Mouse (Mus musculus): Measurements from ENCODE around the gene Pcif1. TPM values are rescaled to one million over a fixed set of nuclear protein-coding genes. Genes with fewer than 3 reads are reported as not detected.

Gene Pcif1
- polyA plus RNA-seq, 1 experiment = 24.3 TPM

DNA sequence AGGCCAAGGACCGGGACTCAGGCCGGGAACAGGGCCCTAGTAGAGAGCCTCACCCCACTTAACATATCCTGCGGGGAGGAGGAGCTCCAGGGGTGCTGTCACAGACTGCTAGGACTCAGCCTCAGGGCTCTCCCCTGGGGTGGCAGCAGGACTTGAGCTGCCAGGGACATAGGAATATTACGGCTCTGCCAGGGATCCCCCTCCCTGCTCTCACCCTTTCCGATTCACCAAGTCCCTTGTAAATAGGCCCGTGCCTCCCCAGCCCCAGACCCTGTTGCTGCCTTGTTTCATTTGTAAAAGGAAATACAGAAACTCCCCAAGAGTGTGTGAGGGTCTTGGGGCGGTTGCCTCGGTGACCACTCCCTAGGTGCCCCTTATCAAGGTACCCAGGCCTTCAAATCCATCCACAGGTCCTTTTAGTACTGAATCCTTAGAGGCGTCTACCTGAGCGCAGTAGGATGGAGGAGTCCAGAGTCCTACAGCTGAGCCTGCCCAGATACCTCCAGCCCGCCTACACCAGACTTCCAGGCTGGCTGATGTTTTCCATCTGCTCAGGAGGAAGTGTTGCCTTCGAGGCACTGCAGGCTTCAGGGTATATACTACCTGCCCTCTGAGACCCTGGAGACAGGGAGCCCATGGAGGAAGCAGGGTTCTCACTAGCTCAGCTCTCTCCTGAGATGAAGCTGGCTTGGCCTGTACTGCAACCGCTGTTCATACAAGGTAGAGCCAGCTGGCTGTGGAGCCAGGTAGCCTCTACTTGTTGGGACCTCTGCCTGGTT is 12.1 kb downstream of the Pcif1 start:
- Histone ChIP-seq H3K9me3 (ENCODE audit: control insufficient read depth, low read length) (peaks cover 4% of the 10 kb centered on the region; the same call in 1 of the 2 replicates), H3K27me3 (ENCODE audit: control insufficient read depth) (no peaks in the 10 kb centered on the region), H3K36me3 (ENCODE audit: control insufficient read depth) (peaks cover 100% of the 10 kb centered on the region), H3K4me1 (ENCODE audit: control insufficient read depth) (no peaks in the 10 kb centered on the region), H3K4me3 (replicated peaks) (no peak overlapping the region)
- TF ChIP-seq TAL1 (IDR thresholded peaks at IDR 0.05; ENCODE audit: low read length) (no peak), GATA1 (IDR thresholded peaks at IDR 0.05; ENCODE audit: low read length) (no peak)

DNA sequence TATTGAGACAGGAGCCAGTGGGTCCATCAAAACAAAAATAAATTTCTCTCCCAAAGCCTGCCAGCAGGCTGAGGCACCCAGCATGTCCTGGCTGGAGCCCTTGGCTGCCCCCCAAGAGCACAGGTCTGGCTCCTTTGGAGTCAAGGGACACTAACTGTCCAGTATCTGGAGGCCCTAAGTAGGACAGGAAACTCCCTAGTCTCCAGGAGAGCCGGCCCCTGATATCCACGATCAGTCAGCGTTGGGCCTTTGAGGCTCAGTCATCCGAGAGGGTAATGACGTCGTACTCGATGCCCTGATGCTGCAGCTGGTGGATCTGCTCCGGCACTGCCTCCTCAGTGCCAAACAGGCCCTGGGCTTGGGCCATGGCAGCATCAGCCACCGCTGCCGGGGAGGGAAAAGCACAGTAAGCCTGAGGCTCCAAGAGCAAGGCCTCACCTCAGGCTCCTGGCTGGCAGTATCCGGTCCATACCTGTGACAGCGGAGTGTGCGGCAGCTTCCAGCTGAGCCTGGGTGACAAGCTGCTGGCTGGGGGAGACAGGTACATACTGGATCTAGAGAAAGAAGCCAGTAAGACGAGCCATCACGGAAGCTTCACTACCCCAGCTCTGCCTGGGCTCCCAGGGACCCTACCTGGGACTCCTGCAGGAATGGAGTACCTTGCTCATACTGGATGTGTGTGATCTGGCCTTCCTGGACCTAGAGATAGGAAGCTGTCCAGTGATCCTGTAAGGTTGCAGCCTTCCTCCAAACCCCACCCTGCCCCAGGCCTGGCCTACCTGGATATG is 13.0 kb downstream of the Pcif1 start:
- Histone ChIP-seq H3K9me3 (ENCODE audit: control insufficient read depth, low read length) (peaks cover 4% of the 10 kb centered on the region; the same call in 1 of the 2 replicates), H3K36me3 (ENCODE audit: control insufficient read depth) (peaks cover 100% of the 10 kb centered on the region), H3K27me3 (ENCODE audit: control insufficient read depth) (no peaks in the 10 kb centered on the region), H3K4me1 (ENCODE audit: control insufficient read depth) (no peaks in the 10 kb centered on the region), H3K4me3 (replicated peaks) (no peak overlapping the region)
- TF ChIP-seq TAL1 (IDR thresholded peaks at IDR 0.05; ENCODE audit: low read length) (no peak), GATA1 (IDR thresholded peaks at IDR 0.05; ENCODE audit: low read length) (no peak)

GRCm38 (mm10) chr2:164892696-164893216 is 13.7 kb downstream of the Pcif1 start:
- H3K4me1 ChIP-seq (ENCODE audit: control insufficient read depth) = no peaks in the 10 kb centered on the region
- peaks cover 100% of the 10 kb centered on the region for H3K36me3 ChIP-seq (ENCODE audit: control insufficient read depth)

GRCm38 (mm10) chr2:164894048-164894447 is 14.9 kb downstream of the Pcif1 start:
- H3K36me3 ChIP-seq (ENCODE audit: control insufficient read depth) = peaks cover 100% of the 10 kb centered on the region
- peaks cover 4% of the 10 kb centered on the region; the same call in 1 of the 2 replicates for H3K9me3 ChIP-seq (ENCODE audit: control insufficient read depth, low read length)
- H3K4me3 ChIP-seq (replicated peaks) = no peak overlapping the region
- TF ChIP-seq TAL1 (IDR thresholded peaks at IDR 0.05; ENCODE audit: low read length) (no peak), GATA1 (IDR thresholded peaks at IDR 0.05; ENCODE audit: low read length) (no peak)
- H3K27me3 ChIP-seq (ENCODE audit: control insufficient read depth) = no peaks in the 10 kb centered on the region
- H3K4me1 ChIP-seq (ENCODE audit: control insufficient read depth) = no peaks in the 10 kb centered on the region

More at GRCm38 (mm10) chr2:164892696-164893216, 13.7 kb downstream of the Pcif1 start:
- H3K4me3 ChIP-seq (replicated peaks) = no peak overlapping the region
- H3K27me3 ChIP-seq (ENCODE audit: control insufficient read depth) = no peaks in the 10 kb centered on the region
- TF ChIP-seq TAL1 (IDR thresholded peaks at IDR 0.05; ENCODE audit: low read length) (no peak), GATA1 (IDR thresholded peaks at IDR 0.05; ENCODE audit: low read length) (no peak)
- H3K9me3 ChIP-seq (ENCODE audit: control insufficient read depth, low read length) = peaks cover 4% of the 10 kb centered on the region; the same call in 1 of the 2 replicates

GRCm38 (mm10) chr2:164894644-164895043 is 15.5 kb downstream of the Pcif1 start:
- Histone ChIP-seq H3K4me3 (replicated peaks) (no peak overlapping the region), H3K9me3 (ENCODE audit: control insufficient read depth, low read length) (peaks cover 4% of the 10 kb centered on the region; the same call in 1 of the 2 replicates), H3K4me1 (ENCODE audit: control insufficient read depth) (peaks cover under 1% of the 10 kb centered on the region), H3K36me3 (ENCODE audit: control insufficient read depth) (peaks cover 100% of the 10 kb centered on the region), H3K27me3 (ENCODE audit: control insufficient read depth) (no peaks in the 10 kb centered on the region)
- no peak for TF ChIP-seq TAL1 (IDR thresholded peaks at IDR 0.05; ENCODE audit: low read length)
- no peak for TF ChIP-seq GATA1 (IDR thresholded peaks at IDR 0.05; ENCODE audit: low read length)

DNA sequence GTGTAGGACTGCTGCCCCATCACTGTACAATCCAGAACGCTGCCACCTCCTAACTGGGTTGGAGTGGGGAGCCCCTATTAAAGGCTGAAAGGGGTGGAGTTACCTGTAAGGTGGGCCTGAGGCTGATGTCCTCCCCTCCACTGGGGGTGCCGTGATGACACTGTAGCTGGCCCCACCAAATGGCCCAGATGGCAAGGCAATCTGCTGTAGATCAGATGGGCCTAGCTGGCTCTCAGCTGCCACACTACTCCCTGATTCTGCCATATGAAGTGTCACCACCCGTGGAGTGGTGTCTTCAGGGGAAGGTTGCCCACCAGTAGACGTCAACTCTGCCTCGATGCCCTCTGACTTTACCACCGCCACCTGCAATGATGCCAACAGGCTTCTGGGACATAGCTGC is 16.8 kb downstream of the Pcif1 start:
- peaks cover 100% of the 10 kb centered on the region for H3K36me3 ChIP-seq (ENCODE audit: control insufficient read depth)
- no peak overlapping the region for H3K4me3 ChIP-seq (replicated peaks)
- no peaks in the 10 kb centered on the region for H3K27me3 ChIP-seq (ENCODE audit: control insufficient read depth)
- H3K9me3 ChIP-seq (ENCODE audit: control insufficient read depth, low read length) = peaks cover 4% of the 10 kb centered on the region; the same call in 1 of the 2 replicates
- TF ChIP-seq GATA1 (IDR thresholded peaks at IDR 0.05; ENCODE audit: low read length) (no peak), TAL1 (IDR thresholded peaks at IDR 0.05; ENCODE audit: low read length) (no peak)
- H3K4me1 ChIP-seq (ENCODE audit: control insufficient read depth) = peaks cover 10% of the 10 kb centered on the region

- Histone ChIP-seq H3K4me3 (replicated peaks) (no peak overlapping the region), H3K9me3 (ENCODE audit: control insufficient read depth, low read length) (peaks cover 4% of the 10 kb centered on the region; the same call in 1 of the 2 replicates), H3K4me1 (ENCODE audit: control insufficient read depth) (peaks cover 12% of the 10 kb centered on the region), H3K36me3 (ENCODE audit: control insufficient read depth) (peaks cover 100% of the 10 kb centered on the region), H3K27me3 (ENCODE audit: control insufficient read depth) (no peaks in the 10 kb centered on the region)
- TF ChIP-seq GATA1 (IDR thresholded peaks at IDR 0.05; ENCODE audit: low read length) (no peak), TAL1 (IDR thresholded peaks at IDR 0.05; ENCODE audit: low read length) (no peak)
Measured at GRCm38 (mm10) chr2:164898008-164898407, 18.9 kb downstream of the Pcif1 start.

GRCm38 (mm10) chr2:164899034-164899433 is 19.9 kb downstream of the Pcif1 start:
- Histone ChIP-seq H3K4me1 (ENCODE audit: control insufficient read depth) (peaks cover 12% of the 10 kb centered on the region), H3K9me3 (ENCODE audit: control insufficient read depth, low read length) (peaks cover 4% of the 10 kb centered on the region; the same call in 1 of the 2 replicates), H3K36me3 (ENCODE audit: control insufficient read depth) (peaks cover 100% of the 10 kb centered on the region), H3K27me3 (ENCODE audit: control insufficient read depth) (no peaks in the 10 kb centered on the region), H3K4me3 (replicated peaks) (no peak overlapping the region)
- no peak for TF ChIP-seq GATA1 (IDR thresholded peaks at IDR 0.05; ENCODE audit: low read length)
- TF ChIP-seq TAL1 (IDR thresholded peaks at IDR 0.05; ENCODE audit: low read length) = no peak

All from erythroblast, embryonic 14.5 days (primary cell).